Mouse (Mus musculus): ENCODE data around the gene Rpap3.

DNA sequence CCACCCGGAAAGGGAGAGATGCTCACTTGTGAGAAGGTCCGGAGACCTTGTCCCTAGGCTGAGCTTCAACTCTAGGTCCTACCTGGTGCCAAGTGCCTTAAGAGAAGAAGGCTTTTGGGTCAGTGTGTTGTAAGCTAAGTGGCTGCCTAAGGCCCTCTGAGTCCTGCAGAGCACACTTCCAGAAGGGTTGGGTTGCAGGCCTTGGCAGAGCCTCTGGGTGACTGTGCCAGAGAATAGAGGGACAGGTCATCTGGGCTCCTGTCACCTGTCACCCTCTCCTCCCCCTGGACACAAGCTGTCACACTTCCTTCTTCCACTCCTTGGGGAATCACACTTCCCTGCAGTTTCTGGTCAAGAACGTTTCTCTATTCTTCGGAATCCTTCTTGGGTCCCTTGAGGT lies 55.9 kb downstream of the Rpap3 start:
- TF ChIP-seq POLR2A (IDR thresholded peaks at IDR 0.05; ENCODE audit: insufficient read length, low read depth) (no peak), POLR2AphosphoS2 (IDR thresholded peaks at IDR 0.05; ENCODE audit: insufficient read length, low read depth) (no peak), USF1 (IDR thresholded peaks at IDR 0.05; ENCODE audit: low read depth) (no peak), TCF12 (IDR thresholded peaks at IDR 0.05; ENCODE audit: insufficient read depth, poor library complexity, severe bottlenecking) (no peak), E2F4 (IDR thresholded peaks at IDR 0.05; ENCODE audit: insufficient read depth) (no peak), MAX (IDR thresholded peaks at IDR 0.05; ENCODE audit: low read depth) (no peak), CEBPB (IDR thresholded peaks at IDR 0.05; ENCODE audit: insufficient read depth, poor library complexity, severe bottlenecking) (no peak), TCF3 (IDR thresholded peaks at IDR 0.05; ENCODE audit: insufficient read length, low read depth) (no peak), MYOD1 (IDR thresholded peaks at IDR 0.05; ENCODE audit: control insufficient read depth in 1 of 3, insufficient read length in 2 of 3, low read depth in 2 of 3) (no peak)

Measured in myocyte (in vitro differentiated cells).